Mouse (Mus musculus): ENCODE measurements at regions not wholly inside any gene's neighbourhood (a gene's known extent, or its start where the extent isn't known, plus 50 kb on each side); places are given as distances from the start of the nearest gene placed in this dataset.

DNA sequence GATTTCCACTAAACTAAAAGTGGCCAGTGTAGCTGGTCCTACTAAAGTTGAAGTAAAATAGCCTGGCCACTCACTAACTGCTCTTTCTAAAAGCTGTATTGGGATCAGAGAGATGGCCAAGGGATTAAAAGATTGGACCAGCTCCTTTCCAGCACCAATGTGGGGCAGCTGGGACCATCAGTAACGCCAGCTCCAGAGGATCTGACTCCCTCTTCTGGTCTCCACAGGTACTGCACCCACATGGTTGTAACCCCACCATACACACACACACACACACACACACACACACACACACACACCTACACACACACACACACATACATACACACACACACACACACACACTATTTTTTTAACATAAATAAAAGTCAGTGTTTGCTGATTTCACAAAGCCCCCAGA is 122.1 kb upstream of the Topaz1 start:
- DNase-seq (ENCODE audit: low read depth, low spot score): no peak
- H3K27me3 ChIP-seq (ENCODE audit: control insufficient read depth, insufficient read depth, low read length, poor library complexity, severe bottlenecking): no peaks in the 10 kb centered on the region
- H3K36me3 ChIP-seq (ENCODE audit: control insufficient read depth, insufficient read depth, low read length, poor library complexity, severe bottlenecking): no peaks in the 10 kb centered on the region

DNA sequence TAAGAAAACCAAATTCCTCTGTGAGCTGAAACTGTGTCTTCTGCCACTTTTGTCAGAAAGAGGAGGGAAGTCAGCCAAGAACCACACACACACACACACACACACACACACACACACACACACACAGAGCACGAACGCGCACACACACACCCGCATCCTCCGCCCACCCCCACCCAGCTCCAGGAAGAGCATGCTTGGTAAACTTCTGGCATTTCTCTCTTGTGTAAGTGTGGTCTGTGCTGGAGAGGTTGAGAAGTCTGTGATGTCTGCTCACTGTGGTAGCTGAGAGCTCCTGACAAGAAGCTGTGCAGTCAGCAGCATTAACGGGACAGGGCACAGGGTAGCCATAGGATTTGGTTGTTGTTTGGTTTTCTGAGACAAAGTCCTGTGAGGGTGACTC is 120.8 kb upstream of the Topaz1 start:
- no peaks in the 10 kb centered on the region for H3K36me3 ChIP-seq (ENCODE audit: control insufficient read depth, insufficient read depth, low read length, poor library complexity, severe bottlenecking)
- H3K27me3 ChIP-seq (ENCODE audit: control insufficient read depth, insufficient read depth, low read length, poor library complexity, severe bottlenecking): no peaks in the 10 kb centered on the region
- DNase-seq (ENCODE audit: low read depth, low spot score): no peak

DNA sequence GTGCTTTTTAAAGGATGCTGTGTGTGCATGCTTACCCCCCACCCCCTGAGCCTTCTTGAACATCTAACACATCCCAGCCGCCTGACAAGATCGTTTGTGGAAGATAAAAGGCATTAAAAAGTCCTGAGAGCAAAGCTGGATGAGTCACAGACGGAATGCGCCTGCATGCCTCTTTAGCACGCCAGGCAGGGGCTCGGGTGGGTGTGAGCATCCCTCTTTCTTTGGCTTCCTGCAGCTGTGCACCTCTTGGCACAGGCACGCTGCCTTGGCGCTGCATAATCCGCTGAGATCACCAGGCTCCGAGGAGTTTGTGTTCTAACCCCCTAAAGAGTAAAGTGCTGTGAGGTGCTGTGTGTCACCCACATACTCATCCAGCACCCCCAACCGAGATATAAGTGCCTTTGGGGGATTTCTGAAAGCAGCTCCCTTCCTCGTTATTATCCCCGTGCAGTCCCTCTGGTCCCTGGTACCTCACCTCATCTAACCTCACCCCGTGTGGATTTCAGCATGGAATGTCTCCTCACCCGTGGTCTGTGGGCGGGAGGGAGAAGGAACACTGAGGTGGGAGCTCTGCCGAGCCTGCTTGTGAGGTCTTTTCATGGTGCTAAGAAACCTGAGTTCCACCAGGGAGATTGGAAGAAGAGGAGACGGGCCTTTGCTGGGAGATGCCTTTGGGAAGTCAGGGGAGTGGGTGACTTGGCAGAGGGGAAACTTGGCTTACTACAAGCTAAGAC is 117.8 kb upstream of the Topaz1 start:
- no peaks in the 10 kb centered on the region for H3K27me3 ChIP-seq (ENCODE audit: control insufficient read depth, insufficient read depth, low read length, poor library complexity, severe bottlenecking)
- no peak for DNase-seq (ENCODE audit: low read depth, low spot score)

DNA sequence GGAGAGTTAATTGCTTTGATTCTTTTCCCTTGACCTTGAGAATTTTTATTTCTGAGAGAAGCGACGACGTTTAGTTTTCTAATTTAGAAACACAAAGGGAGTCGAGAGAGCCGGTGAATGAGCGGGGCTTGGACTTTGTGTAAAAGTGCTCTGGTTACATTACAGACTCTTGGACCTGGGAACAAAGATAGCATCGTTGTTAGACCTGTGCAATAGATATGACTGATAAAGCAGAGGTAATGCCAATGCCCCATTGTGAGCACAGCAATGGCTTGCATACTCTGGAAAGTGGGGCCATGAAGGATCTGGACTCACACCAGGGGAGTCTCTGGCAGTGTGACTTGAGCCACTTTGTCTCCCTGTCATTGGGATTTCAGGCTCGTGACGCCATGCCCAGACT is 115.4 kb upstream of the Topaz1 start:
- no peak for DNase-seq (ENCODE audit: low read depth, low spot score)
- Histone ChIP-seq H3K27me3 (ENCODE audit: control insufficient read depth, insufficient read depth, low read length, poor library complexity, severe bottlenecking) (no peaks in the 10 kb centered on the region), H3K36me3 (ENCODE audit: control insufficient read depth, insufficient read depth, low read length, poor library complexity, severe bottlenecking) (no peaks in the 10 kb centered on the region)

More for the DNA sequence above, 117.8 kb upstream of the Topaz1 start:
- H3K36me3 ChIP-seq (ENCODE audit: control insufficient read depth, insufficient read depth, low read length, poor library complexity, severe bottlenecking): no peaks in the 10 kb centered on the region

DNA sequence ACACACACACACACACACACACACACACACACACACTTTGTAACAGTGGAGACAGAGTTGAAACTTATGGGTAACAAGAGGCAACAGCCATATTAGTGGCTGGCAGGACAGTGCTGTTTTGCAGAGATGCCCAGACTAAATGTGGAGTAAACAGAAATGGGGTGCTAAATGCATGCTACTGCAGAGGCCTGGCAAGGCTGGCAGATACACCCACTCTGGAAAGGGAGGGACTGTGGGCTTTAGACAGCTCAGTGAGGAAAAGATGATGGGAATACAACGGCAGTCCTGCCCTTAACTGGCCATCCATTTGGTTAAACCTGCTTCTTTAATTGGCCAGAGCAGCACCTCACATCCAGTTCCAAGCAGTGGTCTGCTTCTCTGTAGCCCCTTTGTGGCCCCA is 113.7 kb upstream of the Topaz1 start:
- no peak for DNase-seq (ENCODE audit: low read depth, low spot score)
- H3K36me3 ChIP-seq (ENCODE audit: control insufficient read depth, insufficient read depth, low read length, poor library complexity, severe bottlenecking): no peaks in the 10 kb centered on the region

DNA sequence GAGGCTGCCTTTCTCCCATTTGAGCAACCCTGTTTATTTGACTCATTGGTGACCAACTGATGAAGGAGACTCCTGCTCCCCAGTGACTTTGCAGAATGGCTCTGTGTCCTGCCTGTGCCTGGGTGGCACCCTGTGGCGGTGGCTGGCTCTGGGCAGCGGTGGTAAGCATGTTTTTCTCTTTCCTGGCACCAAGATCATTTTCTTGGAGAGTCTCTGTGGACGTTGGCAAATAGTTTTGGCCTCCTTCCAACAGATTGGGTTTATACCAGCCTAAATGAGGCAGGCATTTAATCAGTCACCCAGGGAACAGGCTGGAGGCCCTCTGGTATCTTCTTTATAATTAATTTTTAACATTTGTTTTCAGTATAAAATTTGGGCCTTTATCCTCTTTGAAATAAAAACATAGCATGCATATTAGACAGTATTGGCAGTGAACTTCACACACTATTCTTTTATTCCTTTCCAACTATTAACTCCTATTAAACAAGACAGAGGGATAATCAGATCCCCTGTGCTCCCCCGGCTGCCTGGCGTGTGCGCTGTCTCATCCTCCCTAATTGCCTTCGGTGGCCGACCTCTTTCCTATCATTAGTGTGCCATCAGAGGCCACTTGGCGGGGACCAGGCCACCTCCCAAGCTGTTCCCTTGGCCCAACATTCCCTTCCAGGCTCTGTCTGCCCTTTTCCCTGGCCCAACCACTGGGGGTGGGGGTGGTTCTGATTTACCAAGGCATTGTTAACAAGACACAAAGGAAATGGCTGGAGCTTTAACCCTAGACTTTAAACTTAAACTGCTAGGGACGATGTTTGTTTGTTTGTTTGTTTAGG is 111.8 kb upstream of the Topaz1 start:
- DNase-seq (ENCODE audit: low read depth, low spot score): no peak

More for the DNA sequence above, 113.7 kb upstream of the Topaz1 start:
- no peaks in the 10 kb centered on the region for H3K27me3 ChIP-seq (ENCODE audit: control insufficient read depth, insufficient read depth, low read length, poor library complexity, severe bottlenecking)

DNA sequence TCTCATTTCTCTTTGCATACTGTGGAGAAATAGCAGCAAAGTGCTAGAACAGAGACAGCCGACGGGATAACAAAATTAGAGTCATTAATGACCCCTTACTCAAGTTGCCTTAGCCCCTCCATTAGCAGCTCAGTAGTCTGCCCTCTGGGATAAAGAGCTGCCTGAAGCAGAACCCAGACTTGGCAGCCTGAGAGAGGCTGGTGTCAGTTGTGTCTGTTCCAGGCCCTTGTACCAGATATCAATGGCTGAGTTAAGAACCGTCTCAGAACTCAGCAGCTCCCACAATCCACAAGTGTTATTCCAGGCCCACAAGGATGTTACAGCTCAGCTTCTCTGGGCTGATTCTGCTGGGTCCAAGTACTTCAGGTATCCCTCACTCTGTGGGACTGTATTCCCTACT is 109.6 kb upstream of the Topaz1 start:
- Histone ChIP-seq H3K27me3 (ENCODE audit: control insufficient read depth, insufficient read depth, low read length, poor library complexity, severe bottlenecking) (no peaks in the 10 kb centered on the region), H3K36me3 (ENCODE audit: control insufficient read depth, insufficient read depth, low read length, poor library complexity, severe bottlenecking) (no peaks in the 10 kb centered on the region)
- DNase-seq (ENCODE audit: low read depth, low spot score): no peak

More for the DNA sequence above, 111.8 kb upstream of the Topaz1 start:
- Histone ChIP-seq H3K36me3 (ENCODE audit: control insufficient read depth, insufficient read depth, low read length, poor library complexity, severe bottlenecking) (no peaks in the 10 kb centered on the region), H3K27me3 (ENCODE audit: control insufficient read depth, insufficient read depth, low read length, poor library complexity, severe bottlenecking) (no peaks in the 10 kb centered on the region)

DNA sequence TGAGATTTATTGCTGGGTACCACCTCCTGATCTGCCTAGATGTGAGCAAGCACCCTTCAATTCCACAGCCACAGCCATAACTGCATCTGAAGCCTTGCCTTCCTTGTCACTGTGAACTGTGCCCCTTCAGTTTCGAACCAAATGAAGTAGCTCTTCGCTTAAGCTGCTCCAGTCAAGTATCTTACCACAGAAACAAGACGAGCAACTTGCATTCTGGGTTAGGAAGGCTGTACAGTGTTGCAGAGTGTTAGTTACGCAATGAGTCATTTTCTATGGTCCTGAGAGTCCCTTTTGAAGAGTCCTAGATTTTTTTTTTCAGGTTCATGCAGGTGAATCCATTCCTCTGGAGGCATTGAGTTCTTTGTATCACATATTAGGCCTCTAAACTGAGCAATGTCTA is 107.9 kb upstream of the Topaz1 start:
- Histone ChIP-seq H3K27me3 (ENCODE audit: control insufficient read depth, insufficient read depth, low read length, poor library complexity, severe bottlenecking) (no peaks in the 10 kb centered on the region), H3K36me3 (ENCODE audit: control insufficient read depth, insufficient read depth, low read length, poor library complexity, severe bottlenecking) (no peaks in the 10 kb centered on the region)
- DNase-seq (ENCODE audit: low read depth, low spot score): no peak

DNA sequence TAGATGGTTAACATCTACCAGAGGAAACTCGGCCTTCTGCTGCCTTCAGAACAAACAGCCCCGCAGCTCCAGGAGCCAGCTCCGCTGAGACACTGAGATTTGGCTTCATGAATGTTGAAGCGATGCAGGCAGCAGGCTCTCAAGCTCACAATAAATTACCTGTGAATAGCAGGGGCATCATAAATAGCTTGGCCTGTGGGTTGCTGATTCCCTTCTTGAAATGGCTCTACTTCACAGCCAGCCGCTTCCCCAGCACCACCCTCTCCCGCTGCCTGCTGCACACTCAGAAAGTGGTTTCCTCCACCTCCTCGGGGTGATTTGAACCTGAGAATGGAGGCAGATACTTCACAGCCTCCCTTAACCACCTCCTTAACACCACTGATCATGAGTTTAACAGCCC is 104.2 kb upstream of the Topaz1 start:
- no peak for DNase-seq (ENCODE audit: low read depth, low spot score)
- Histone ChIP-seq H3K27me3 (ENCODE audit: control insufficient read depth, insufficient read depth, low read length, poor library complexity, severe bottlenecking) (no peaks in the 10 kb centered on the region), H3K36me3 (ENCODE audit: control insufficient read depth, insufficient read depth, low read length, poor library complexity, severe bottlenecking) (no peaks in the 10 kb centered on the region)

DNA sequence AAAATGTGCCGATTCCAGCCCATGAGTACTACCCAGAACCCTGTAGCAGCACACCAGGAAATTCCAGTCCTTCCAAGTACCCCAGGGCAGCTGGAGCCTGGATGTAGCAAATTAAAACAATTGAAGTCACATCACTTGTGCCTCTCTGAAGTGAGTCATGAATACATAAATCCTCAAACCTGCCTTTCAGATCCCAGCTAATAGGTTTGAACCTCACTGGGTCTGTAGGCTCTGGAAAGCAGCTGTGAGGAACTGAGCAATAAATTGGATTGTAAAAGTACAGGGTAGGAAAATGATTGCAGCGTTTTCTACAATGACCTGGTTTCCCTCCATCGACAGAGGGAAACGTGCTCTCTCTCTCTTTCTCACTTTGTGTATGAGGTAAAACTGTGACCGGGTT is 101.6 kb upstream of the Topaz1 start:
- Histone ChIP-seq H3K36me3 (ENCODE audit: control insufficient read depth, insufficient read depth, low read length, poor library complexity, severe bottlenecking) (no peaks in the 10 kb centered on the region), H3K27me3 (ENCODE audit: control insufficient read depth, insufficient read depth, low read length, poor library complexity, severe bottlenecking) (no peaks in the 10 kb centered on the region)
- no peak for DNase-seq (ENCODE audit: low read depth, low spot score)

DNA sequence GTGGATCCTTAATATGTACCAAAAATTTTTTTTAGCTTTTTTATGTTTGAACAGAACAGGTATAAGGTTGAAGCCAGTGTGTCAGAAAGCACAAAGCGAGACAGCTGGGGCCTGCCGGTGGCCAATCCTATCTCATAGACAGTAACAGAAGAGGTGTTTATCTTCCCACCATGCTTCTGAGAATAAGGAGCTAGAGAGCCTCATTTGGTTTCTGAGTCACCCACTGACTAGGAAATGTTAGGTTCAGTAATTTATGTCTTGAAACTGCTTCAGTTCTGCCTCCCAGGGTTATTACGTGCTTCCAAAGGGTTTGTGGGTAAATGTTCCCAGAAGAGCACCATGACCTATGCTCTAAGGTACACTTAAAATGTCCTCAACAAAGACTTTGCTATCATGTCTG is 96.3 kb upstream of the Topaz1 start:
- Histone ChIP-seq H3K36me3 (ENCODE audit: control insufficient read depth, insufficient read depth, low read length, poor library complexity, severe bottlenecking) (no peaks in the 10 kb centered on the region), H3K27me3 (ENCODE audit: control insufficient read depth, insufficient read depth, low read length, poor library complexity, severe bottlenecking) (no peaks in the 10 kb centered on the region)

DNA sequence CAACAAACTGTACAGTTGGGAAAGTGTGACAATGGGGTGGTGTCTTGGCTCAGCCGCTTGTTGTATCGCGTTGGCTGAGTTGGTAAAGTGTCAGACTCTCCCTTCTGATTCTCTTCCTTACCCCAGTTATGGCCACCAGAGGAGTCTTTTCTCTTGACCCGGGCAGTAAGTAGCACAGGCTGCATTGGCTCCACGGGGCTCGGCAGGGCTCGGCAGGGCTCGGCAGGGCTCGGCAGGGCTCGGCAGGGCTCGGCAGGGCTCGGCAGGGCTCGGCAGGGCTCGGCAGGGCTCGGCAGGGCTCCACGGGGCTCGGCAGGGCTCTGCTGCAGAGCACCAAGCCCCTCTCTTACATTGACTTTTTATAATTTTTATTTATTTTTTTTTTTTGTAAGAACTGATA is 91.6 kb upstream of the Topaz1 start:
- peak; percentile 10 for DNase-seq (ENCODE audit: low read depth, low spot score)
- Histone ChIP-seq H3K36me3 (ENCODE audit: control insufficient read depth, insufficient read depth, low read length, poor library complexity, severe bottlenecking) (no peaks in the 10 kb centered on the region), H3K27me3 (ENCODE audit: control insufficient read depth, insufficient read depth, low read length, poor library complexity, severe bottlenecking) (no peaks in the 10 kb centered on the region)

More for the DNA sequence above, 96.3 kb upstream of the Topaz1 start:
- DNase-seq (ENCODE audit: low read depth, low spot score): no peak

DNA sequence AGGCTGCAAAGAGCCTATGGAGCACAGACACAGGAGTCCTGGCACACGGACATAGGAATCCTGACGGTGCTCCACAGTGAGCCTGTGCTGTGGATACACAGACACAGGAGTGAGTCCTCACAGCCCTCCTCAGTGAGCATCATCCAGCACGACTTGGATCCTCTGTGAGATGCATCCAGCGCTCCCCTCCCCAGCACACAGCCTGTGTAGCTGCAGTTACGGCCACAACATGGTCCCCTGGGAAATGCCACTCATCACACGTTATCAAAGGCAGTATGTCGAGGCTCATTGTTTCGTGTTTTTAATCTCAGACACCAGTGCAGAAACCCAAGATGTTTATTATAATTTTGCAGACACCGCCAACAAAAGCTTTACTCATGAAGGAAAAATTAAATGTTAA is 87.1 kb upstream of the Topaz1 start:
- no peaks in the 10 kb centered on the region for H3K27me3 ChIP-seq (ENCODE audit: control insufficient read depth, insufficient read depth, low read length, poor library complexity, severe bottlenecking)
- no peak for DNase-seq (ENCODE audit: low read depth, low spot score)
- H3K36me3 ChIP-seq (ENCODE audit: control insufficient read depth, insufficient read depth, low read length, poor library complexity, severe bottlenecking): no peaks in the 10 kb centered on the region

DNA sequence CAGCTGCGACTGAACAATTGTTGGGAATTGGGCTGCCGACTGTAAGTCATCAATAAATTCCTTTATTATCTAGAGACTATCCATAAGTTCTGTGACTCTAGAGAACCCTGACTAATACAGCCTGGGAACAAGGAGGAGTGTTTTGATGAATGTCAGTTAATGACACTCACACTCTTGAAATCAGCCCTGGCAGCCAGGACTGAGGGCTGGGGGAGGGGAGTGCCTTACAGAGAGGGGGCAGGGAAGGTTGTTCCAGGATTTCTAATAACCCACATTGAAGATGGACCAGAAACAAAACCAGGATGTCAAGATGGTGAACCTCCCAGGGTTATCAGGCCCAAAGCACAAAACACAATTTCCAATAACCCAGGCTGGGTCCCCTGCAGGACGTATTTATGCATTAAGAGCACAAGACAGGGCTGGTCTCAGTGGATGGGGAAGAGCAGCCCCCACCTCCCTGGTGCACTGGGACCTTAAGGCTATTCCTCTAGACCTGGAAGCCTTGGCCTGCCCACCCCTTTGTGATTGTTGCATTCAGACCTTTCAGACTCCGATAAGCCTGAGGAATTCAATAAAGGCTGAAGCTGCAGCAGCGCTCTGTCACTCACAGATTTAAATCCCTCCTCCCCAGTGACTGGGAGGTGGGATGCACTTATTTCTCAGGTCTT is 80.0 kb upstream of the Topaz1 start:
- DNase-seq (ENCODE audit: low read depth, low spot score): no peak

DNA sequence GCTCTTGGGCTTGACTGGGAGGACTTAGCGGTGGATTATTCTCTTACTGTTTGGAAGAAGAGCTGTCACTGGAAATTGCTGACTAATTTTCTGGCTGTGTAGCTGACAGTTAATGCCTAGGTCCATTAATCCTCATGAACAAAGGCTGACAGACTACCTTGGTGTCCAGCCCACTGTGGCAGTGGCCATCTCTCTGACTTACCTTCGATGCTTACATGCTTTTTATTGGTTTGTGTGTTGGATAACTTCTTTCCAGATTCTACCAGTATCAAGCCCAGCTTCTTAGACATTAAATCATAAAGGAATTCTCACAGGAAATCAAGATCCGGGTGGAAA is 79.5 kb upstream of the Topaz1 start:
- H3K27me3 ChIP-seq (ENCODE audit: control insufficient read depth, insufficient read depth, low read length, poor library complexity, severe bottlenecking): no peaks in the 10 kb centered on the region
- no peak for DNase-seq (ENCODE audit: low read depth, low spot score)
- H3K36me3 ChIP-seq (ENCODE audit: control insufficient read depth, insufficient read depth, low read length, poor library complexity, severe bottlenecking): no peaks in the 10 kb centered on the region

More for the DNA sequence above, 80.0 kb upstream of the Topaz1 start:
- Histone ChIP-seq H3K36me3 (ENCODE audit: control insufficient read depth, insufficient read depth, low read length, poor library complexity, severe bottlenecking) (no peaks in the 10 kb centered on the region), H3K27me3 (ENCODE audit: control insufficient read depth, insufficient read depth, low read length, poor library complexity, severe bottlenecking) (no peaks in the 10 kb centered on the region)

Measured in splenic B cell, adult 2 months (primary cell).